Mouse (Mus musculus) embryonic facial prominence, embryonic 11.5 days (tissue): Measurements from ENCODE around the gene Ldha. TPM values are rescaled to one million over a fixed set of nuclear protein-coding genes. Genes with fewer than 3 reads are reported as not detected.

Experiments
- polyA plus RNA-seq: library from polyadenylated mRNA; unstranded; fragments of >200 nt; fragmentation: Nextera tagmentation; extraction: Ambion mirVana; gene quantifications from 2 replicates; pipeline ENCODE4 v1.2.1, GENCODE M21; 2014

The Ldha gene
- polyA plus RNA-seq, 1 experiment from 2014 or later: 1,561 TPM

Other genes starting within 250 kb of the Ldha start
- gene Sergef, start 201.7 kb upstream of the Ldha start, polyA plus RNA-seq: 10.8 and 11.6 TPM in 2 replicates
- gene Tph1, start 168.9 kb upstream of the Ldha start, polyA plus RNA-seq: 0.29 and 0.66 TPM in 2 replicates
- gene Saal1, start 130.8 kb upstream of the Ldha start, polyA plus RNA-seq: 45.6 and 51.7 TPM in 2 replicates
- not detected in 2 replicates for gene Saa3, start 125.8 kb upstream of the Ldha start, polyA plus RNA-seq
- not detected in 2 replicates for gene Saa4, start 108.9 kb upstream of the Ldha start, polyA plus RNA-seq
- 0.67 and 0.89 TPM in 2 replicates for gene Saa1, start 98.5 kb upstream of the Ldha start, polyA plus RNA-seq
- 1.4 and 1.6 TPM in 2 replicates for gene Saa2, start 89.7 kb upstream of the Ldha start, polyA plus RNA-seq
- gene Hps5, start 45.4 kb upstream of the Ldha start, polyA plus RNA-seq: 14.8 and 18.8 TPM in 2 replicates
- gene Gtf2h1, start 45.4 kb upstream of the Ldha start, polyA plus RNA-seq: 60.2 and 64.0 TPM in 2 replicates
- gene Ldhc, start 19.7 kb downstream of the Ldha start, polyA plus RNA-seq: 0.26 TPM in 1 of 2 replicates, not detected in the other
- 306 and 341 TPM in 2 replicates for gene Tsg101, start 78.5 kb downstream of the Ldha start, polyA plus RNA-seq
- 13.1 and 14.8 TPM in 2 replicates for gene Uevld, start 117.1 kb downstream of the Ldha start, polyA plus RNA-seq
- gene Gm9999, start 142.1 kb downstream of the Ldha start, polyA plus RNA-seq: not detected in 2 replicates
- gene Spty2d1, start 166.9 kb downstream of the Ldha start, polyA plus RNA-seq: 13.5 and 14.5 TPM in 2 replicates
- gene Tmem86a, start 209.1 kb downstream of the Ldha start, polyA plus RNA-seq: 11.6 and 12.3 TPM in 2 replicates